ENCODE assay signal across 8 mouse cellular contexts in genomic region chr19:14449738-14450137, GRCm38 (mm10).
DNase-seq lines count a peak whose midpoint lies in the region; ATAC-seq and TF ChIP-seq lines count a peak whose summit lies in the region.

No protein-coding gene starts in this region.

- 89% methylated on average over 3 of the region's 3 CpGs for WGBS in heart, embryonic 11.5 days (ENCODE audit: insufficient replicate concordance)
- 89% methylated on average over 3 of the region's 3 CpGs for WGBS in forebrain, embryonic 13.5 days

- no peaks in the 10 kb centered on the region for H3K27me3 ChIP-seq in heart, embryonic 11.5 days (ENCODE audit: control insufficient read depth, insufficient read depth, low read length)
- no peaks in the 10 kb centered on the region; the same call in 1 of the 2 replicates for H3K27me3 ChIP-seq in forebrain, embryonic 13.5 days

- no peak overlapping the region for H3K9ac ChIP-seq in heart, embryonic 11.5 days (ENCODE audit: low read depth, low read length)
- H3K9ac ChIP-seq in ES-E14 (ENCODE audit: insufficient read depth, low read depth, low read length, poor library complexity, severe bottlenecking), result no peak overlapping the region
- no peak overlapping the region for H3K9ac ChIP-seq in forebrain, embryonic 13.5 days

- no peaks in the 10 kb centered on the region for H3K9me3 ChIP-seq in heart, embryonic 11.5 days (replicated peaks; ENCODE audit: control insufficient read depth, low read length)
- H3K9me3 ChIP-seq in ES-E14 (ENCODE audit: control insufficient read depth, insufficient read depth, low read depth, low read length), result no peaks in the 10 kb centered on the region
- H3K9me3 ChIP-seq in forebrain, embryonic 13.5 days (replicated peaks), result no peaks in the 10 kb centered on the region

- H3K27ac ChIP-seq in heart, embryonic 11.5 days (ENCODE audit: low read depth, low read length), result no peak overlapping the region
- H3K27ac ChIP-seq in ES-E14 (ENCODE audit: insufficient read depth, low read depth, low read length, poor library complexity, severe bottlenecking), result no peak overlapping the region
- no peak overlapping the region for H3K27ac ChIP-seq in forebrain, embryonic 13.5 days

- peak; percentile 6 for DNase-seq in heart, adult 8-10 months (ENCODE audit: low spot score)
- DNase-seq in ES-E14 (ENCODE audit: low read depth, low spot score), result peak; percentile 21
- peak; percentile 15 to 26 for DNase-seq in kidney, adult 8-10 months
- peak; percentile 8 for DNase-seq in retina, adult 2 months (ENCODE audit: low read depth, low spot score)
- DNase-seq in left cerebral cortex, adult 11 months (ENCODE audit: low spot score), result no peak
- no peak for DNase-seq in cerebellum, postnatal 4 days (ENCODE audit: low spot score in 2 of 2)

- no peak for ATAC-seq in heart, embryonic 11.5 days (replicated peaks; ENCODE audit: insufficient number of reproducible peaks, low FRiP score, low TSS enrichment)
- no peak for ATAC-seq in forebrain, embryonic 13.5 days

- H3K4me2 ChIP-seq in heart, embryonic 11.5 days, result no peak overlapping the region
- H3K4me2 ChIP-seq in forebrain, embryonic 13.5 days, result no peak overlapping the region

- H3K36me3 ChIP-seq in heart, embryonic 11.5 days (ENCODE audit: control insufficient read depth, insufficient read depth, low read length), result peaks cover 18% of the 10 kb centered on the region
- H3K36me3 ChIP-seq in ES-E14 (ENCODE audit: control insufficient read depth, insufficient read depth, low read length, poor library complexity, severe bottlenecking), result peaks cover 35% of the 10 kb centered on the region
- peaks cover 46% of the 10 kb centered on the region for H3K36me3 ChIP-seq in forebrain, embryonic 13.5 days (ENCODE audit: poor library complexity, severe bottlenecking)

- in situ Hi-C loops in ES-E14 (cut with MboI; ENCODE audit: low sequenced_read_pairs in 2 of 2, unreplicated experiment in 2 of 2), result no loop called here

- H3K4me1 ChIP-seq in heart, embryonic 11.5 days (ENCODE audit: control insufficient read depth, insufficient read depth, low read length), result no peaks in the 10 kb centered on the region
- no peaks in the 10 kb centered on the region for H3K4me1 ChIP-seq in ES-E14 (ENCODE audit: control insufficient read depth in 2 of 2, insufficient read depth in 2 of 2, low read length in 2 of 2, poor library complexity in 1 of 2)
- peaks cover 18% of the 10 kb centered on the region for H3K4me1 ChIP-seq in forebrain, embryonic 13.5 days

- no peak overlapping the region for H3K4me3 ChIP-seq in heart, embryonic 11.5 days (ENCODE audit: low read depth, low read length)
- H3K4me3 ChIP-seq in ES-E14 (ENCODE audit: insufficient read depth in 1 of 2, low read depth in 1 of 2, low read length in 2 of 2, poor library complexity in 1 of 2, severe bottlenecking in 1 of 2), result no peak overlapping the region
- no peak overlapping the region for H3K4me3 ChIP-seq in forebrain, embryonic 13.5 days

TF ChIP-seq in ES-E14, 5 proteins besides CTCF, POLR2A, EP300 and RAD21:
- TF ChIP-seq CHD2 (IDR thresholded peaks at IDR 0.05; ENCODE audit: low read depth, low read length) (no peak), ZC3H11A (IDR thresholded peaks at IDR 0.05; ENCODE audit: borderline replicate concordance, low read depth, low read length) (no peak), MAFK (IDR thresholded peaks at IDR 0.05; ENCODE audit: insufficient read depth, low read depth, low read length) (no peak), ZNF384 (IDR thresholded peaks at IDR 0.05; ENCODE audit: low read depth, low read length) (no peak), HCFC1 (IDR thresholded peaks at IDR 0.05; ENCODE audit: borderline replicate concordance, insufficient read depth, low read length) (no peak)

Comparison
In these comparisons a context has a peak if more than half of its experiments do, and no peak if none do; other contexts are left out.
1. DNase-seq: peak in heart, adult 8-10 months (single experiment), ES-E14 (single experiment), kidney, adult 8-10 months (2 of 2) and retina, adult 2 months (single experiment); none in left cerebral cortex, adult 11 months (single experiment) and cerebellum, postnatal 4 days (0 of 2).